Mouse (Mus musculus): ENCODE results near the gene Olfr159. TPM values are rescaled to one million over a fixed set of nuclear protein-coding genes. Genes with fewer than 3 reads are reported as not detected.
"Not testable (repeated sequence)": the region's sequence is repeated elsewhere in the genome, so short reads cannot be mapped to it uniquely, and the experiment has no call there.

The Olfr159 gene
- not detected for total RNA-seq (2021)
- polyA plus RNA-seq (2012; rRNA removed) = not detected in 2 replicates
- long read RNA-seq = 0 reads

- WGBS = 80% methylated on average over 6 of the region's 6 CpGs
- Histone ChIP-seq H3K4me3 (no peak within 1 kb of the TSS), H3K79me2 (replicated peaks; ENCODE audit: control insufficient read depth, insufficient read depth, low read length) (no peaks in the 10 kb centered on the region), H3K27ac (no peak within 1 kb of the TSS), H3K36me3 (ENCODE audit: control insufficient read depth, insufficient read depth, low read length) (no peaks in the 10 kb centered on the region), H3K4me1 (ENCODE audit: control insufficient read depth, insufficient read depth, low read length) (no peaks in the 10 kb centered on the region), H3K27me3 (ENCODE audit: control insufficient read depth, insufficient read depth, low read length) (no peaks in the 10 kb centered on the region), H3K9ac (ENCODE audit: low read depth, low read length) (no peak within 1 kb of the TSS)
- no peak for DNase-seq
- TF ChIP-seq EP300 (IDR thresholded peaks at IDR 0.05; ENCODE audit: insufficient read depth, low read depth, low read length) = no peak
- intact Hi-C loops (cut with DNase I) = no loop called here
Observed at GRCm38 (mm10) chr4:43770909-43771308, at the start of gene Olfr159. Olfr159 (minus strand) TSS chr4:43771009.

GRCm38 (mm10) chr4:43798936-43799335 is 28.1 kb upstream of the Olfr159 start:
- Histone ChIP-seq H3K4me1 (ENCODE audit: control insufficient read depth, insufficient read depth, low read length) (no peaks in the 10 kb centered on the region), H3K9ac (ENCODE audit: low read depth, low read length) (no peak overlapping the region), H3K36me3 (ENCODE audit: control insufficient read depth, insufficient read depth, low read length) (no peaks in the 10 kb centered on the region), H3K4me3 (no peak overlapping the region), H3K27me3 (ENCODE audit: control insufficient read depth, insufficient read depth, low read length) (no peaks in the 10 kb centered on the region), H3K27ac (no peak overlapping the region), H3K79me2 (replicated peaks; ENCODE audit: control insufficient read depth, insufficient read depth, low read length) (no peaks in the 10 kb centered on the region)
- 70% methylated on average over 7 of the region's 7 CpGs for WGBS
- intact Hi-C loops (cut with DNase I) = no loop called here
- no peak for DNase-seq
- TF ChIP-seq CTCF (IDR thresholded peaks at IDR 0.05) (no peak), POLR2A (IDR thresholded peaks at IDR 0.05; ENCODE audit: insufficient read depth, low read depth, low read length) (no peak), EP300 (IDR thresholded peaks at IDR 0.05; ENCODE audit: insufficient read depth, low read depth, low read length) (no peak)

GRCm38 (mm10) chr4:43795844-43796243 is 25.0 kb upstream of the Olfr159 start:
- H3K4me1 ChIP-seq (ENCODE audit: control insufficient read depth, insufficient read depth, low read length); H3K36me3 ChIP-seq (ENCODE audit: control insufficient read depth, insufficient read depth, low read length); H3K27me3 ChIP-seq (ENCODE audit: control insufficient read depth, insufficient read depth, low read length); H3K9ac ChIP-seq (ENCODE audit: low read depth, low read length); H3K79me2 ChIP-seq (replicated peaks; ENCODE audit: control insufficient read depth, insufficient read depth, low read length); DNase-seq; intact Hi-C loops (cut with DNase I); H3K27ac ChIP-seq; H3K4me3 ChIP-seq: not testable (repeated sequence)
- WGBS = 81% methylated on average over 5 of the region's 5 CpGs

- H3K27me3 ChIP-seq (ENCODE audit: control insufficient read depth, insufficient read depth, low read length) = no peaks in the 10 kb centered on the region
- H3K9ac ChIP-seq (ENCODE audit: low read depth, low read length) = no peak overlapping the region
- intact Hi-C loops (cut with DNase I) = no loop called here
- WGBS = 71% methylated on average over 6 of the region's 6 CpGs
- no peak overlapping the region for H3K4me3 ChIP-seq
- H3K27ac ChIP-seq = no peak overlapping the region
- H3K4me1 ChIP-seq (ENCODE audit: control insufficient read depth, insufficient read depth, low read length) = no peaks in the 10 kb centered on the region
- no peaks in the 10 kb centered on the region for H3K79me2 ChIP-seq (replicated peaks; ENCODE audit: control insufficient read depth, insufficient read depth, low read length)
- no peak for DNase-seq
- H3K36me3 ChIP-seq (ENCODE audit: control insufficient read depth, insufficient read depth, low read length) = no peaks in the 10 kb centered on the region
- TF ChIP-seq EP300 (IDR thresholded peaks at IDR 0.05; ENCODE audit: insufficient read depth, low read depth, low read length) (no peak), POLR2A (IDR thresholded peaks at IDR 0.05; ENCODE audit: insufficient read depth, low read depth, low read length) (no peak), CTCF (IDR thresholded peaks at IDR 0.05) (no peak)
Observed at GRCm38 (mm10) chr4:43795296-43795695, 24.5 kb upstream of the Olfr159 start.

- H3K9ac ChIP-seq (ENCODE audit: low read depth, low read length) = no peak overlapping the region
- H3K27me3 ChIP-seq (ENCODE audit: control insufficient read depth, insufficient read depth, low read length) = no peaks in the 10 kb centered on the region
- H3K79me2 ChIP-seq (replicated peaks; ENCODE audit: control insufficient read depth, insufficient read depth, low read length) = no peaks in the 10 kb centered on the region
- WGBS = 15% methylated on average over 2 of the region's 2 CpGs
- no peaks in the 10 kb centered on the region for H3K4me1 ChIP-seq (ENCODE audit: control insufficient read depth, insufficient read depth, low read length)
- no peak overlapping the region for H3K27ac ChIP-seq
- intact Hi-C loops (cut with DNase I) = no loop called here
- H3K36me3 ChIP-seq (ENCODE audit: control insufficient read depth, insufficient read depth, low read length) = no peaks in the 10 kb centered on the region
- TF ChIP-seq EP300 (IDR thresholded peaks at IDR 0.05; ENCODE audit: insufficient read depth, low read depth, low read length) = no peak
- no peak for TF ChIP-seq POLR2A (IDR thresholded peaks at IDR 0.05; ENCODE audit: insufficient read depth, low read depth, low read length)
- no peak for TF ChIP-seq CTCF (IDR thresholded peaks at IDR 0.05)
- no peak overlapping the region for H3K4me3 ChIP-seq
- no peak for DNase-seq
Observed at GRCm38 (mm10) chr4:43772304-43772703, 1.5 kb upstream of the Olfr159 start.

GRCm38 (mm10) chr4:43771626-43772025 is 817 bp upstream of the Olfr159 start:
- WGBS = 22% methylated on average over 6 of the region's 6 CpGs

More at GRCm38 (mm10) chr4:43771626-43772025, 817 bp upstream of the Olfr159 start:
- no peaks in the 10 kb centered on the region for H3K79me2 ChIP-seq (replicated peaks; ENCODE audit: control insufficient read depth, insufficient read depth, low read length)
- no peaks in the 10 kb centered on the region for H3K36me3 ChIP-seq (ENCODE audit: control insufficient read depth, insufficient read depth, low read length)
- TF ChIP-seq CTCF (IDR thresholded peaks at IDR 0.05) (no peak), EP300 (IDR thresholded peaks at IDR 0.05; ENCODE audit: insufficient read depth, low read depth, low read length) (no peak), POLR2A (IDR thresholded peaks at IDR 0.05; ENCODE audit: insufficient read depth, low read depth, low read length) (no peak)
- H3K4me1 ChIP-seq (ENCODE audit: control insufficient read depth, insufficient read depth, low read length) = no peaks in the 10 kb centered on the region
- DNase-seq = no peak
- H3K4me3 ChIP-seq = no peak overlapping the region
- intact Hi-C loops (cut with DNase I) = no loop called here
- no peaks in the 10 kb centered on the region for H3K27me3 ChIP-seq (ENCODE audit: control insufficient read depth, insufficient read depth, low read length)
- H3K27ac ChIP-seq = no peak overlapping the region
- H3K9ac ChIP-seq (ENCODE audit: low read depth, low read length) = no peak overlapping the region
